Mouse (Mus musculus) spleen, adult 2 months (tissue): ENCODE results near the gene Tstd1. TPM values are rescaled to one million over a fixed set of nuclear protein-coding genes. Genes with fewer than 3 reads are reported as not detected.

ENCODE experiments used
- DNase-seq, 2 experiments: peaks; one replicate each; pipeline versions ENCODE4 v3.0.0 to v3.0.0-alpha.2; 2012 to 2021; ENCODE audit warnings: low spot score in 2 of 2, low read depth in 1 of 2
- H3K27ac ChIP-seq: fragments of 200-500 bp; 2 replicates; pipeline ENCODE4 v1.5.1; 2012; ENCODE audit warnings: low read length, inconsistent platforms; ENCODE audit not compliant: insufficient read depth
- H3K27me3 ChIP-seq: fragments of 200-500 bp; 2 replicates; pipeline ENCODE4 v1.6.1; 2012; ENCODE audit warnings: mild to moderate bottlenecking, moderate library complexity, low read length, inconsistent platforms; ENCODE audit not compliant: control insufficient read depth, insufficient read depth
- H3K36me3 ChIP-seq: fragments of 200-500 bp; 2 replicates; pipeline ENCODE4 v1.6.1; 2012; ENCODE audit warnings: mild to moderate bottlenecking, low read length, inconsistent platforms; ENCODE audit not compliant: control insufficient read depth, insufficient read depth
- H3K4me1 ChIP-seq: fragments of 200-500 bp; 2 replicates; pipeline ENCODE4 v1.6.1; 2011; ENCODE audit warnings: inconsistent platforms; ENCODE audit not compliant: control insufficient read depth, insufficient read depth, insufficient read length
- H3K4me3 ChIP-seq: fragments of 200-500 bp; 2 replicates; pipeline ENCODE4 v1.5.1; 2011; ENCODE audit warnings: mild to moderate bottlenecking, inconsistent platforms; ENCODE audit not compliant: insufficient read depth, insufficient read length; ENCODE audit errors: extremely low read depth
- CTCF ChIP-seq: fragments of 200-500 bp; IDR thresholded peaks from 2 replicates; pipeline ENCODE4 v1.5.1; 2011; ENCODE audit warnings: mild to moderate bottlenecking, inconsistent platforms; ENCODE audit not compliant: insufficient read depth, insufficient read length, insufficient replicate concordance; ENCODE audit errors: extremely low read depth
- POLR2A ChIP-seq: fragments of 200-500 bp; IDR thresholded peaks from 2 replicates; pipeline ENCODE4 v1.6.1; 2011; ENCODE audit warnings: low read depth, low read length, inconsistent platforms
- WGBS: fragments of 180-500 bp; shearing (Covaris S2); methylation state at CpG from one replicate; pipeline ENCODE4 v1.1.7; 2018; 5-methylcytosine and 5-hydroxymethylcytosine counted together
- polyA plus RNA-seq: library from polyadenylated mRNA; depleted of rRNA; stranded (reverse); fragments of >200 nt; gene quantifications from 2 replicates; pipeline ENCODE4 v1.2.3, GENCODE M21; 2012

The Tstd1 gene
- polyA plus RNA-seq, 1 experiment = 3.1 TPM

DNA sequence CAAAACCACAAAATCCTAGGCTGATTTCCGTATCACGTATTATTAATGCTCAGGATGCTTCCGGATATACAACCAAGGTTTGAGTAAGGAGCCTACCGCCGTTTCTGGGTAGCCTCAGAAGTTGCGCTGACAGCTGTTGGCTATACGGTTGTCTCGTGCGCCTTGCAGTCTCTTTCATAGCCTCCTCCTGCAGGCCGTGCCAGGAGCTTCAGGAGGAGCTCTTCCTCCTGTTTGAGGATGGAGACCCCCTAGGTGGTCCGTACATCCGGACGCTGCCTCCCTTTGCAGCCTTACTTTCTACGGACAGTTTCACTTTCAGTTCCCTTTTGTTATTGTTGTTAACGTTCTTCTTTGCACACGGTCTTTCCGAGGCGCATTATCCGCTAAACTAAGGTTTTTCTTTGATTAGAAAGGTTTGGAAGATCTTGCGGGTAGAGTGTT, 6.7 kb upstream of the Tstd1 start:
- Histone ChIP-seq H3K27ac (peak overlapping the region; percentile 97), H3K4me1 (peaks cover 12% of the 10 kb centered on the region; the same call in 1 of the 2 replicates), H3K36me3 (peaks cover 35% of the 10 kb centered on the region), H3K4me3 (peak overlapping the region; percentile 100), H3K27me3 (no peaks in the 10 kb centered on the region)
- under 1% methylated on average over 20 of the region's 20 CpGs for WGBS
- peak in 1 of 2 experiments; percentile 48 for DNase-seq
- TF ChIP-seq CTCF (no peak), POLR2A (peak; percentile 21; the same call in 1 of the 2 replicates)

DNA sequence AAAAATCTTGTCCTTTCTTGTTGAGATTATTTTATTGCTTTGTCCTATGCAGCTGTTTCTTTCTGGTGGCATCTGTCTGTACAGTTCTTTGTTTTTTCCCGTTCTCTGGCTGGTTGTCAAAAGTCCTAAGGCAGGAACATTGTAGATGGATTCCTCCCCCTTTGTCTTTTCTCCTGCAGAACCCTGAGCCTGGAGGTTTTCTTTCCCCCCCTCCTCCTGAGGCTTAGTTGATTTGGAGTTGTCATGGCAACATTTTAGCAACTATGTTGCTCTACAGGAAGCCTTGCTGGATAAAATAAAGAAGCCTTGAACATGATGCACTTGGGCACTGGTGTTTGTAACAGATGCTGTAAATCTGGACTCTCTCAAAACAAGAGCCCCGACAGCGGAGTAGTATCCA, 6.2 kb upstream of the Tstd1 start:
- no peak for DNase-seq
- Histone ChIP-seq H3K4me3 (peak overlapping the region; percentile 100), H3K4me1 (peaks cover 12% of the 10 kb centered on the region; the same call in 1 of the 2 replicates), H3K36me3 (peaks cover 35% of the 10 kb centered on the region), H3K27ac (peak overlapping the region; percentile 77; the same call in 1 of the 2 replicates), H3K27me3 (no peaks in the 10 kb centered on the region)
- WGBS = 49% methylated on average over 3 of the region's 3 CpGs
- TF ChIP-seq POLR2A = no peak

DNA sequence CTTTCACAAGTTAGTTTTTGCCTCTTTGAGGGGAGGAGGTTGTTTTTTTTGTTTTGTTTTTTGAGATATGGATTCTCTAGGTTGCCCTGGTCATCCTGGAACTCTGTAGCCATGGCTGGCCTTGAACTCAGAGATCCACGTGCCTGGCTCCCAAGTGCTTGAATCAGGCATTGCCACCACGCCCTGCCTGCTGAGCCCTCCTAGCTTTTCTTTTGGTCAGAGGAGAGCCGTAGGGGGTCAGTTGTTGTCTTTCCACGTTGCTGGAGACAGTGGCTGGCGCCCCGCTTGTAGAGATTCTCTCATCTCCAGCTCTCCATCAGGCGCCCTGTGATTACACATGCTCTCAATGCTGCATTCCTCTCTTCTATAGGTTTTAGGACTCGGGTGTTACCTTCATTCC, 5.1 kb upstream of the Tstd1 start:
- 87% methylated on average over 8 of the region's 8 CpGs for WGBS
- Histone ChIP-seq H3K36me3 (peaks cover 36% of the 10 kb centered on the region), H3K4me3 (no peak overlapping the region)

DNA sequence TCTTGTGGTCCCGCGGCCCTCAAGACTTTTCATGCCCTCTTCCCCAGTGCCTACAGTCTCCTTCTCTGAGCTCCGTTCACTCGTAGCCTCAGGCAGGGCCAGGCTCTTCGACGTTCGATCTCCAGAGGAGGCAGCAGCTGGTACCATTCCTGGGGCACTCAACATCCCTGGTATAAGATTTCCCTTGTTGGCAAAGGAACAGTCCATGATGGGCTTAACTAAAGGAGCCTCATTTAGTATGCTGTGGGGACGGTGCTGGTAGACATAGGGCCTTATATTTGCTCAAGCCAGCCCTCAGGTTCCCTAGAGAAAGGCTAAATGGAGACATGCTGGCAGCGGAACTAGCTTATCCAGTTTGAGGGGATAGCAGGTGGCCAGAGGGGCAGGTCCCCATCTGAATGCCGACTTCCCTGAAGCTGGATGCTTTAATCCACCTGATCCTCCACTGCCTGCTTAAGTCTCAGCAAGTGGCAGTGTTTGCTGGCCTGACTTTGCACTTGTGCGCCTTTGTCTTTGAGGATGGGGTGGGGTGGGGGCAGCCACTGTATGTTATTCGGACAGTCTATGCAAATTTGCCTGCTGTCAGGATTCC, 715 bp downstream of the Tstd1 start:
- H3K4me3 ChIP-seq = no peak overlapping the region
- no peak for DNase-seq

More for the DNA sequence above, 5.1 kb upstream of the Tstd1 start:
- Histone ChIP-seq H3K27ac (no peak overlapping the region), H3K4me1 (peaks cover 12% of the 10 kb centered on the region; the same call in 1 of the 2 replicates), H3K27me3 (no peaks in the 10 kb centered on the region)
- no peak for DNase-seq
- TF ChIP-seq POLR2A = no peak
- no peak for TF ChIP-seq CTCF

DNA sequence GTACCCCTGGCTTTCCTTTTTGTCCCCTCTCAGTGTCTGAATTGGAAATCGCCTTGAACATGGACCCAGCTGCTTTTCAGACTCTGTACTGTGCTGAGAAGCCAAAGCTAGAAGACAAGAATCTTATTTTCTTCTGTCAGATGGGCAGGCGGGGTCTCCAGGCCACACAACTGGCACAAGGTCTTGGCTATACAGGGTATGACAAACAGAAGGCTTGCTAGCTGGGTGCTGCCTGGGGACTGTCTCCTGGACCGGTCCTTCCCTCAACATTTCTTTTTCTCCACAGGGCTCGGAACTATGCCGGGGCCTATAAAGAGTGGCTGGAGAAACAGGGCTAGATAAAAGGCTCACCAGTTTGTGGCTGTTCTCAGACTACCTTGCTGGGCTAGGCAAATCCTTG, 1.2 kb downstream of the Tstd1 start:
- Histone ChIP-seq H3K36me3 (peaks cover 47% of the 10 kb centered on the region), H3K27ac (no peak overlapping the region), H3K4me1 (no peaks in the 10 kb centered on the region), H3K27me3 (no peaks in the 10 kb centered on the region), H3K4me3 (no peak overlapping the region)
- DNase-seq = no peak
- WGBS = 97% methylated on average over 5 of the region's 5 CpGs
- TF ChIP-seq CTCF (no peak), POLR2A (no peak)

More for the DNA sequence above, 715 bp downstream of the Tstd1 start:
- TF ChIP-seq CTCF (no peak), POLR2A (no peak)
- H3K4me1 ChIP-seq = no peaks in the 10 kb centered on the region
- no peaks in the 10 kb centered on the region for H3K27me3 ChIP-seq
- H3K27ac ChIP-seq = no peak overlapping the region
- H3K36me3 ChIP-seq = peaks cover 47% of the 10 kb centered on the region
- WGBS = 95% methylated on average over 12 of the region's 12 CpGs

DNA sequence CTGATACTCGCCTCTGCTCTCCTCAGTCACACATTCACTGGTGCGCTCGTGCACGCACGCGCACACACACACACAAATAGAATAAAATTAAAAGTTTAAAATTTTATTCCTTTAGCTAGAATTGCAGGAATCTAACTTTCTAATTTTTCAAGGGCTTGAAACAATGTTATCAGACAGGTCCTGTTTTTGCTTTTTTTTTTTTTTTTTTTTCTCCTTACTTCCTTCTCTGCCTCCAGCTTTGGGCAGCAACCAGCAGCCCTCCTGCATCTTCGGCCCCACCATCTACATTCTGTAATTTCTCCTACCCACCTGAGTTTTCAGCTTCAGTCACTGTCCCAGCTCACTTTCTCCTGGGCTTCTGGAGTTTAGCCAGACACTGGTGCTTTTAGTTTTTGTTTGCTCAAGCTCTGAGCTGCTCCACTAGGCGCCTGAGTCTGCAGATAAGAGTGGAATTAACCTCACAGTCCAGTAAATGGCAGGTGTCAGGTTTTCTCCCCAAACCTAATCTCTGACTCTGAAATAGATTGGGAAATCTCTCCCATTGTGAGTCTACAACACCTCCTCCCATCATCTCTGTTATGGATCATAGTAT, 3.9 kb downstream of the Tstd1 start:
- TF ChIP-seq POLR2A = no peak
- whole genome bisulfite sequencing = 79% methylated on average over 8 of the region's 8 CpGs
- Histone ChIP-seq H3K36me3 (peaks cover 27% of the 10 kb centered on the region), H3K4me1 (no peaks in the 10 kb centered on the region), H3K27ac (no peak overlapping the region), H3K27me3 (no peaks in the 10 kb centered on the region), H3K4me3 (no peak overlapping the region)
- DNase-seq = no peak

DNA sequence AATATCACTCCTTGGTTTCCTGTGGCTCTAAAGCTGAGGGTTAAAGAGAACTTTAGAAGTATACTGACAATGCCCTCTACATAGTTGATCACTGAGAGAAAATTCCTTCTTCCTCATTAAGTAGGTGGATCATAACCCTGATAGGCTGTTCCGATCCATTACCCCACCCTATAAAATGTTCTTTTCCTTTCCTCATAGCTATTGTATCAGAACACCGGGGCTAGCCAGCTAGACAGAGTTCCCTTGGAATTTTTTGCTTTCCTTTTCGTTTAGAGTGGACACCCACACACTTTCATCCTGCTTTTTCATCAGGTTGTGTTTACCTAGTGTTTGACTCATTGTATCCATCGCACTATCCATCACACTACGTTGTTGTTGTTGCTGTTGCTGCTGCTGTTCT, 6.0 kb downstream of the Tstd1 start:
- H3K27me3 ChIP-seq = no peaks in the 10 kb centered on the region
- H3K4me1 ChIP-seq = no peaks in the 10 kb centered on the region
- no peak overlapping the region for H3K27ac ChIP-seq
- no peak for DNase-seq
- peaks cover 10% of the 10 kb centered on the region for H3K36me3 ChIP-seq
- no peak for TF ChIP-seq CTCF
- WGBS = 80% methylated on average over 5 of the region's 5 CpGs
- H3K4me3 ChIP-seq = no peak overlapping the region
